Mouse (Mus musculus) hindbrain, embryonic 14.5 days (tissue): ENCODE measurements around the gene Bfar. TPM values are rescaled to one million over a fixed set of nuclear protein-coding genes. Genes with fewer than 3 reads are reported as not detected.
"Not testable (repeated sequence)": the region's sequence is repeated elsewhere in the genome, so short reads cannot be mapped to it uniquely, and the experiment has no call there.

Experiments
- ATAC-seq: fragments of 200-750 bp; cut with Nextera tagmentation; 2 replicates; pipeline ENCODE4 v1.8.0; 2017; ENCODE audit warnings: moderate number of reproducible peaks, mild to moderate bottlenecking, moderate TSS enrichment, moderate library complexity; ENCODE audit not compliant: low FRiP score
- DNase-seq: peaks from one replicate; pipeline ENCODE4 v3.0.0-alpha.2; 2015; ENCODE audit warnings: low spot score
- H3K27ac ChIP-seq: fragments of 300-500 bp; sonication (generic); 2 replicates; pipeline ENCODE4 v1.5.1; 2014; ENCODE audit warnings: mild to moderate bottlenecking, moderate library complexity
- H3K27me3 ChIP-seq: fragments of 300-500 bp; sonication (generic); 2 replicates; pipeline ENCODE4 v1.6.1; 2014; ENCODE audit warnings: mild to moderate bottlenecking, low read length, mixed read lengths; ENCODE audit not compliant: control insufficient read depth, insufficient read depth
- H3K36me3 ChIP-seq: fragments of 300-500 bp; sonication (generic); replicated peaks from 2 replicates; pipeline ENCODE4 v1.6.1; 2014; ENCODE audit not compliant: control insufficient read depth, insufficient read depth
- H3K4me1 ChIP-seq: fragments of 300-500 bp; sonication (generic); replicated peaks from 2 replicates; pipeline ENCODE4 v1.6.1; 2014; ENCODE audit warnings: antibody characterized with exemption, low read length, mixed read lengths; ENCODE audit not compliant: control insufficient read depth, insufficient read depth
- H3K4me2 ChIP-seq: fragments of 300-500 bp; sonication (generic); replicated peaks from 2 replicates; pipeline ENCODE4 v1.6.1; 2014; ENCODE audit warnings: mild to moderate bottlenecking, moderate library complexity
- H3K4me3 ChIP-seq: fragments of 300-500 bp; sonication (generic); replicated peaks from 2 replicates; pipeline ENCODE4 v1.5.1; 2014; ENCODE audit warnings: mild to moderate bottlenecking, low read length
- H3K9ac ChIP-seq: fragments of 300-500 bp; sonication (generic); 2 replicates; pipeline ENCODE4 v1.6.1; 2014
- H3K9me3 ChIP-seq: fragments of 300-500 bp; sonication (generic); 2 replicates; pipeline ENCODE4 v1.6.1; 2016; ENCODE audit warnings: low read length; ENCODE audit not compliant: control insufficient read depth
- WGBS: fragments of 180-500 bp; shearing (Covaris S2); extraction: QIAGEN DNeasy Blood & Tissue Kit; methylation state at CpG from one replicate; pipeline ENCODE4 v1.1.7; 2014; 5-methylcytosine and 5-hydroxymethylcytosine counted together
- polyA plus RNA-seq: library from polyadenylated mRNA; unstranded; fragments of >200 nt; fragmentation: Nextera tagmentation; extraction: Ambion mirVana; gene quantifications from 2 replicates; pipeline ENCODE4 v1.2.1, GENCODE M21; 2014

Bfar gene
- polyA plus RNA-seq = 47.8 and 50.4 TPM in 2 replicates

DNA sequence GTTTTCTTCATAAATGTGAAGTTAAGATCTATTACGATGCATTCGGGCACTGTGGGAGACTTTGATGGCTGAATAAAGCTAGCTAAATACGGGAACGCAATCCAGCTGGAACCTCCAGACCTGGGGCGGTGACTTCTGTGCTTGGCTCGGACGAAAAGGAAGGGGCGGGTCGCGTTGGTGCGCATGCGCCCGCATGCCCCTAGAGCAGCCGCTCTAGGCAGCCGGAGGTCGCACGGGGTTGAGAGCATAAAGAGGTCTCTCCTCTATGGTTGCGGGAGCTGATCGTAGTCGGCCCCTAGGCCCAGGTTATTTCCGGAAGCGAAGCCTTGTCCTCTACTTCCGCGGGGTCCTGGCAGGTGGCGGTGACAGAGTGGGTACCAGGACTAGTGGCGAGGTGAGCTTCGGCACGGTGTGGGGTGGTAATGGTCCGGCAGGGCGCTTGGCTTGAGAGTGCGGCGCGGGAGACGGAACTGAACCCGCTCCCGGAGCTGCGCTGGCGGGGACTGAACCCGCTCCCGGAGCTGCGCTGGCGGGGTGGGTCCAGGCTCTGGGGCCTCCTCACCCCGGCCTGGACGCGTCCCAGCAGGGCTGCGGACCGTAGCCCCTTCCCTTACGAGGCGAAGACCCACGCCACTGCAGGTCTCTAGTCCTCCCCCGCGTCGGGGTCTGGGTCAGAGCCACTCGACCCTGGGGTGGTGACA is at the start of gene Bfar, which contains the start of gene 3110001I22Rik:
Bfar (plus strand) TSS at position 174 of the 701 bp plus-strand sequence.
3110001I22Rik (plus strand) TSS at position 245 of the 701 bp plus-strand sequence.
- Histone ChIP-seq H3K36me3 (peaks cover 7% of the 10 kb centered on the region), H3K27ac (peak within 1 kb of the TSS; percentile 77), H3K4me2 (peak within 1 kb of the TSS; percentile 86), H3K4me1 (peaks cover 15% of the 10 kb centered on the region), H3K9ac (peak within 1 kb of the TSS; percentile 91), H3K27me3 (no peaks in the 10 kb centered on the region), H3K4me3 (peak within 1 kb of the TSS; percentile 96), H3K9me3 (no peaks in the 10 kb centered on the region)
- ATAC-seq (peak; percentile 95), DNase-seq (peak; percentile 91)
- WGBS = under 1% methylated on average over 54 of the region's 54 CpGs

DNA sequence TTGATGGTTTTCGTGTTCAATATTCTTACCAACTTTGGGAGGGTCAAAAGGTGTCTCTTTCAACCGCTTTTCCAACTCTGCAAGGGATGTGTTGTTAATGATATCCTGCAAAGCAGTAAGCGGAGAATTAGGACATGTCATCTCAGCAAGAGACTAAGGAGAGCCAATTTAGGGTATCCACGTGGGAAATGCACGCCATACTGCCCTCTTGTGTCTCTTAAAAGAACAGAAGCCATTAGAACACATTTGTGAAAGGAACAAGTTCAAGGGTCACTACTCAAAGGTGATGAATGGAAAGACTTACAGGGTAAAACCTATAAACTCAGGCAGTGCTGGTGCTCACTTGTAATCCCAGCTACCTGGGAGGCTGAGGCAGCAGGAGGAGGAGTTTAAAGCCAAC is 43.3 kb upstream of the Bfar start:
- H3K4me3 ChIP-seq = no peak overlapping the region
- H3K27ac ChIP-seq = no peak overlapping the region
- peak; percentile 54 for DNase-seq
- WGBS = 51% methylated on average over 5 of the region's 5 CpGs
- no peaks in the 10 kb centered on the region for H3K4me1 ChIP-seq
- ATAC-seq = no peak
- peaks cover 75% of the 10 kb centered on the region for H3K36me3 ChIP-seq
- H3K9me3 ChIP-seq = no peaks in the 10 kb centered on the region
- no peaks in the 10 kb centered on the region for H3K27me3 ChIP-seq
- H3K4me2 ChIP-seq = no peak overlapping the region
- no peak overlapping the region for H3K9ac ChIP-seq

DNA sequence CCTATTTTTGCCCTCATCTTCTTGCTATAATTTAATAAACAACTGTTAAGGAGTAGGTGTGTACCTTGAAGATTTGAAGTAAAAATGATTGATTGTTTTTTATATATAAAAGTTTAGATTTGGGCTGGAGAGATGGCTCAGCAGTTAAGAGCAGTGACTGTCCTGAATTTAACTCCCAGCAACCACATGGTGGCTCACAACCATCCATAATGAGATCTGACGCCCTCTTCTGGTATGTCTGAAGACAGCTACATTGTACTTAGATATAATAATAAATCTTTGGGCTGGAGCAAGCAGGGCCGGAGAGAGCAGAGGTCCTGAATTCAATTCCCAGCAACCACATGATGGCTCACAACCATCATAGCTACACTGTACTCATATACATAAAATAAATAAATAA is 33.5 kb upstream of the Bfar start:
- H3K9me3 ChIP-seq, H3K27ac ChIP-seq, H3K4me3 ChIP-seq, H3K4me2 ChIP-seq, ATAC-seq, H3K4me1 ChIP-seq, H3K9ac ChIP-seq, DNase-seq, H3K27me3 ChIP-seq: not testable (repeated sequence)
- peaks cover 43% of the 10 kb centered on the region for H3K36me3 ChIP-seq
- 27% methylated on average over 2 of the region's 2 CpGs for WGBS

DNA sequence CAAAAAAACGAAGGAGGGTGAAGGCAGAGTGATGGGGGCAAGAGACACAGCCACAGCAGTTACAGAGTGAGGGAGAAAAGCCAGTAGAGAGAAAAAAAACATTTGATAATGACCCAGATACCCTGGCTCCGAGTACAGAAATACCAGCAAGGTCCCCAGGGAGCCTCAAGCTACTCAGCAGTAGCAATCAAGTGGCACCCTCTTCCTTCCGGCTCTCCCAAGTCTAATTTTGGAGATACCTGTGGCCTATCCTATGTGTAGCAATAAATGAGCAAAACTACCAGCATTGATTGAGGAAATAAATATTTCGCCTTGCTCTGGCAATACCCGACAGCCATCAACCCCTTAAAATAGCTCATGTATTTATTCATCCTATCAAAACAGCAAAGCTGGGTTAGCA is 32.1 kb upstream of the Bfar start:
- 89% methylated on average over 5 of the region's 5 CpGs for WGBS
- Histone ChIP-seq H3K9ac (no peak overlapping the region), H3K36me3 (peaks cover 43% of the 10 kb centered on the region), H3K4me1 (no peaks in the 10 kb centered on the region), H3K27ac (no peak overlapping the region), H3K27me3 (no peaks in the 10 kb centered on the region), H3K9me3 (0 out of 2 replicates have a peak, but pooled peaks cover 2% of the 10 kb centered on the region), H3K4me2 (no peak overlapping the region), H3K4me3 (no peak overlapping the region)
- DNase-seq = no peak
- no peak for ATAC-seq

DNA sequence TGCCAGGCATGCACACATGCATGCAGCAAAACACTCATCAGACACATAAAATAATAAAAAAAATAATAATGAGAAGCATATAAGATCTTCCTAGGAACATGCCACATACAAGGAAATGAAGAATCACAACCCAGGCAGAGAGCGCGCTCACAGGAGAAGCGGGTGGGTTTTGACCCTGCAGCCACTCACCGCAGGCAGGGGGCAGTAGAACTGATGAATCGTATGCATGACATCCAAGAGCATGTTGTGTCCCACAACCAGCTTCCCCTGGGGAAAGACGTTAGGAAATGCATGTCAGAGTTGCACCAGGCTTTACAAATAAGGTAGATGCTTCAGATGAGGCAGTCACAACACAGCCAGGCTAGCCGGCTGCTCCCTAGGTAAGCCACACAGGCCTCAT is 31.6 kb upstream of the Bfar start:
- Histone ChIP-seq H3K27ac (no peak overlapping the region), H3K36me3 (peaks cover 39% of the 10 kb centered on the region; the same call in 1 of the 2 replicates), H3K9ac (no peak overlapping the region), H3K27me3 (no peaks in the 10 kb centered on the region), H3K4me2 (no peak overlapping the region), H3K9me3 (no peaks in the 10 kb centered on the region), H3K4me3 (no peak overlapping the region), H3K4me1 (no peaks in the 10 kb centered on the region)
- no peak for DNase-seq
- no peak for ATAC-seq
- WGBS = 78% methylated on average over 7 of the region's 7 CpGs

DNA sequence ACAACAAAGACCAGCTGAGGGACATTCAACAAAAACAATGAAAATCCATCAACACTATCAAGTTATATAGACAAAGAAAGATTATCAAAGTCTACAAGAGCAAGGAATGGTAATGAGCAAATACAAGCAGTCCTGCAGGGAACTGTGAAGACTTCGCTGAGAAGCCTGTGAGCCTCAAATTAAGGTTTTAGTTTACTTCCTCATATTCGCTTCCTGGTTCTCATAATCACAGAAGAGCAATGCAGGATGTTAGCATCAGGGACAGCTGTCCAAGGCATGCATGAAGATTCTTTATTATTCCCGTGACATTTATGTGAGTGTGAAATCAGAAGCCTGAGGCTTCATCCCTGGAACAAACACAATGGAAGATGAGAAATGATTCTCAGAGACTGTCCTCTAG is 27.2 kb upstream of the Bfar start:
- peaks cover 34% of the 10 kb centered on the region for H3K36me3 ChIP-seq
- DNase-seq = no peak
- H3K9me3 ChIP-seq = no peaks in the 10 kb centered on the region
- 89% methylated on average over 3 of the region's 3 CpGs for WGBS
- H3K4me1 ChIP-seq = no peaks in the 10 kb centered on the region
- no peaks in the 10 kb centered on the region for H3K27me3 ChIP-seq
- no peak overlapping the region for H3K4me3 ChIP-seq
- no peak overlapping the region for H3K9ac ChIP-seq
- no peak overlapping the region for H3K4me2 ChIP-seq
- no peak for ATAC-seq
- no peak overlapping the region for H3K27ac ChIP-seq

DNA sequence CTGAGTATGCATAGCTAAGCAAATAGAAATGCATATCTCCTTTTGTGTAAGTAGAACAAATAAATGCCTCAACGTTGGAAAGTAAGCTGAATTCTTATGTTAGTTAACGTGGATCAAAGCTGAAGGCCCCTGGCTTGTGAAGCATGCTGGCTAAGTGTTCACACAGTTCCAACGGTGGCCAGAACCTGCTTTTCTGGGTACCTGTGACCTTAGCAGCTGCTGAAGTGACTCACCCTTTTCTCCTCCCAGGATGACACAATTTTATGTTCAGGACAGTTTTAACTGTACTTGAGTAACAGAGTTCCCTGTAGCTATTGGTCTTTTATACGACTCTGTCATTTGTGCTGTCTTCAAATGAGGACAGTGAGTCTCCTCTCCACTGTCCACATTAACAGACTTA is 25.7 kb upstream of the Bfar start:
- Histone ChIP-seq H3K27ac (no peak overlapping the region), H3K4me1 (no peaks in the 10 kb centered on the region), H3K4me2 (no peak overlapping the region), H3K27me3 (no peaks in the 10 kb centered on the region), H3K9ac (no peak overlapping the region), H3K4me3 (no peak overlapping the region), H3K36me3 (peaks cover 36% of the 10 kb centered on the region), H3K9me3 (no peaks in the 10 kb centered on the region)
- DNase-seq = no peak
- 91% methylated on average over 4 of the region's 4 CpGs for WGBS
- ATAC-seq = no peak

DNA sequence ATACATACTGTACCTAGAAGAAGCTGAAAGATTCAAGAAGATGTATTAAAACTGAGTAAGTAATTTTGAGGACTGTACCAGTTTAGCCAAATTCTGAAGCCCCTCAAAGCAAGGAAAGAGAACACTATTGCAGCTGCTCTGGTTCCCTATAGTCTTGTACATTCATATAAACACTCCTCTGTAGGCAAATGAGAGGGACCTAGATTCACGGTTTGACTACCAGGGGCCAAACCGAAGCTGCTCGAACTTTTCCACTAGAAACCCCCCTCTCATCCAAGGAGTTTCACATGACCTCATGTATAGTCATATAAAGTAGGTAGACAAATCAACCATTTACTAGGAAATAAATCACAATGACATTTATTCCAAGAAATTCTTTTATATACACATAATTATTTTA is 12.8 kb upstream of the Bfar start:
- no peaks in the 10 kb centered on the region for H3K27me3 ChIP-seq
- no peak overlapping the region for H3K9ac ChIP-seq
- ATAC-seq (no peak), DNase-seq (no peak)
- 90% methylated on average over 3 of the region's 3 CpGs for WGBS
- H3K9me3 ChIP-seq = no peaks in the 10 kb centered on the region
- peaks cover 62% of the 10 kb centered on the region for H3K36me3 ChIP-seq
- H3K4me3 ChIP-seq = no peak overlapping the region
- no peaks in the 10 kb centered on the region for H3K4me1 ChIP-seq
- H3K4me2 ChIP-seq = no peak overlapping the region
- H3K27ac ChIP-seq = no peak overlapping the region

DNA sequence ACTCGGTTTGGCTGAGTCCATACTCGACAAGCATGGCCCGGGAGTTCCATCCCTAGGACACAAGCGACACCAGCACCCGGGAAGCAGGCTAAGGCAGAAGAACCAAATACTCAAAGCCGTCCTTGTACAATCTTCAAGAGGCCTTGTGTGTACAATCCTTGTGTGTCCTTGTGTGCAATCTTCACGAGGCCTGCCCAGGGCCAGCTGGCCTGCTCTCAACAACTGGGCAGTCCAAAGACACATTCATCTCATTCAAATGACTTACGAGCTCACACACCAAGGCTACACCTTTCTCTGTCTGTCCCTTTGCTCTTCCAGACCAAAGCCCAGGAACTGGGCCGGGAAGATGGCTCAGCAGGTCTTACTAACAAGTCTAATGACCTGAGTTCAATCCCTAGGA is 10.9 kb upstream of the Bfar start:
- Histone ChIP-seq H3K27me3 (no peaks in the 10 kb centered on the region), H3K9me3 (no peaks in the 10 kb centered on the region), H3K9ac (no peak overlapping the region), H3K4me3 (no peak overlapping the region), H3K4me1 (no peaks in the 10 kb centered on the region), H3K36me3 (peaks cover 58% of the 10 kb centered on the region), H3K27ac (no peak overlapping the region), H3K4me2 (no peak overlapping the region)
- DNase-seq = no peak
- 98% methylated on average over 9 of the region's 9 CpGs for WGBS
- no peak for ATAC-seq
